Mouse (Mus musculus): ENCODE data around the gene Spats1.

Spats1 gene

DNA sequence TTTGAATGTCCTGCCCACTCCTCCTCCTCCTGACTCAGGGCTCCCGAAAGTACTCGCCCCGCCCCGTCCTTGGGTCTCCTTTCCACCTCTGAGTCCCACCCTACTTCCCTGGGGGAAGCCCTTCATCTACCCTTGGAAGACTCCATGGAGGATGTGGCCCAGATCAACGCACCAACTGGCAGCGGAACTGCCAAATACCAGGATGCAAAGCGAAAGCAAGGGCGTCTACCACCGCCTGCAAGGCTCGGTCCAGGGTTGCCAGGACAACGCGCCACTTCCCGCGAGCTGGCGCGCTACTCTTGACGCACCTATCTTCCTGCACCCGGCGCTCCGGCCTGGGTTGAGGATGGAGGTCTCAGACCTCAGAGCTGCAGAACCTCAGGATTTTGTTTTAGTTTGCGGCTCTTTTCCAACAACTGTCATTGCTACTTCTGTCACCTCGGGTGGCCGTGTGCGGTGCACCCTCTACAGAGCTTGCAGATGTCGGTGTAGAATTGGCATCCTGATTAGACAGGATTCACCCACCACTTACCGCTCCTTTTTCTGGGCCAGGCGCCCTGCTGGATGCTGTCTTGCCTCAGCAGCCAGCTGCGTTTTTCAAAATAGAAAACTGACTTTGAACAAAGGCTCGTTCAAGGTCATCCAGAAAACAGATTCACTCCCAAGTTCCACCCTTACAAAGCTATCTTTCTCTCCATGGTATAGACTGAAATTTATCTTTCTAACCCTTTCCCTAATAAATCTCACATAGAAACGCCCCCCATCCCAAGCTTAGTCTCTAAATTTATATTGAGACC is at the start of gene Spats1:
Gene Spats1 (minus strand): TSS at position 747 of the 797 bp plus-strand sequence.
- peak; percentile 61 to 81 for DNase-seq (ENCODE audit: inconsistent age in 2 of 2, low spot score in 1 of 2)

DNA sequence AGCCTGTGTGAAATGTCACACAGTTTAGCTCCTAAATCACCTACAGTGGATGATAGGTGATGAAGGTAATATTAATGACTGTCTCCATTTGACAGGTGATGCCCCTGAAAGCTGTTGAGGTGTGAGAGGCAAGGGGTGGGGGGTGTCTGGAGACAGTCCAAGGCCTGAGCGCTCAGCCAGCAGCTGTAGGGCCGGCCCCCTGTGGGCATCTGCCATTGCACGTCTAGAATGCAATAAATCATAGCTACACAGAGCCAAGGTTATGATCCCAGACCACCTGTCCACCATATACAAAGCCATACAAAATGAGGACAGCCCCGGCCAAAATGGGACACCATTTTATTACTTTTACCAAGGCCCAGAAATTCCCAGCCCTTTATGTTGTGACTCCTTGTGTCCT is 49.7 kb upstream of the Spats1 start:
- DNase-seq (ENCODE audit: inconsistent age in 2 of 2, low spot score in 1 of 2), result no peak

- no peak for DNase-seq (ENCODE audit: inconsistent age in 2 of 2, low spot score in 1 of 2)
Observed at GRCm38 (mm10) chr17:45523263-45523662, 48.0 kb upstream of the Spats1 start, which contains the start of gene Tcte1. TSS of gene Tcte1 (plus strand) at chr17:45523434.

GRCm38 (mm10) chr17:45520136-45520535 is 44.9 kb upstream of the Spats1 start:
- no peak for DNase-seq (ENCODE audit: inconsistent age in 2 of 2, low spot score in 1 of 2)

DNA sequence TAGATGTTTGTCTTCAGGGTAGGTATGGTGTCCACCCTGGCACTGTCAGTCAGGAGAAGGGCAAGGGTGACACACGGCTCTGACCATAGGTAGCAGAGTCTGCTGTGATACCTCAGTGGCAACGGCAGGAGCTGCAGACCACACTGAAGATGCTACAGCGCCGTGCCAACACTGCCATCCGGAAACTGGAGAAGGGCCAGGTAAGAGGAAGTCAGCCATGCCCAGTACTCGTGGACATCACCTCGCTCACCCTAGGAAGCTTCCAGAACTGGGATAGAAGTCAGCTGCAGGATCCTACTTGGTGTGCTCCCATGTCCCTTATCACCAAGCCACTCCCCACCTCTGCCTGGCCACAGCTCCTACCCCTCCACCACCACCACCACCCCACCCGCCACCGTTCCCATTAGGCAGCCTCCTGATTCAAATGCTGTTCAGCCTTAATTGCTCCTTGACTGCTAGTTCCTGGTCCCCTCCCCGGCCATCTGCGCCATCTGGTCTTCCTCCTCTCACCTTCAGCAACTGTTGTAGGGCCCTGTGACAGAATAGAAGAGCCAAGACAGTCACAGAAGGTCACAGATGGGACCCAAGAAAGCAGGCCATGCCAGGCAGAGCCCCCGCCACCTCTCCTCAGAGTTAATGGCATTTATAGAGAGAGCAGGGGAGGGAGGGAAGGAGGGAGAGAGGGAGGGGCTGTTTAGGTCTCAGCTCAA is 43.7 kb upstream of the Spats1 start:
- DNase-seq (ENCODE audit: inconsistent age in 2 of 2, low spot score in 1 of 2), result no peak

GRCm38 (mm10) chr17:45517549-45518215 is 42.5 kb upstream of the Spats1 start:
- no peak for DNase-seq (ENCODE audit: inconsistent age in 2 of 2, low spot score in 1 of 2)

GRCm38 (mm10) chr17:45517135-45517534 is 41.9 kb upstream of the Spats1 start:
- DNase-seq (ENCODE audit: inconsistent age in 2 of 2, low spot score in 1 of 2), result no peak

GRCm38 (mm10) chr17:45516488-45516887 is 41.3 kb upstream of the Spats1 start:
- peak; percentile 65 to 92 for DNase-seq (ENCODE audit: inconsistent age in 2 of 2, low spot score in 1 of 2)

DNA sequence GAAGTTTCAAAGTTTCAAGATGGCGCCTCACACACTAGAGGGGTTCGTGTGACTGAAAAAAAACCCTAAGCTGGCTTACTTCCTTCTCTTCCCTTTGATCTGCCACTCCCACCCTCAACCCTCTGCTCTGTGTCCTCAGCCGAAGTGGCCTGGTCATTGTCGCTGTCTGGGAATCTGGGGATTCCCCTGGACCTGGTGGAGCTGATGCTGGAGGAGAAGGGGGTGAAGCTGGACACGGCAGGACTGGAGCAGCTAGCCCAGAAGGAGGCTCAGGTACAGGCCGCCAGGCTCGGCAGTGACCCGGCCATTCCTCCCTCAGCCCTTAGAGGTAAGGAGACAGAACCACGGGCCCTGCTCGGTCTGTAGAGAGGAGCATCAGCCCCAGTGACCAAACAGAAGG is 40.6 kb upstream of the Spats1 start:
- no peak for DNase-seq (ENCODE audit: inconsistent age in 2 of 2, low spot score in 1 of 2)

GRCm38 (mm10) chr17:45515204-45515726 is 40.0 kb upstream of the Spats1 start:
- no peak for DNase-seq (ENCODE audit: inconsistent age in 2 of 2, low spot score in 1 of 2)

DNA sequence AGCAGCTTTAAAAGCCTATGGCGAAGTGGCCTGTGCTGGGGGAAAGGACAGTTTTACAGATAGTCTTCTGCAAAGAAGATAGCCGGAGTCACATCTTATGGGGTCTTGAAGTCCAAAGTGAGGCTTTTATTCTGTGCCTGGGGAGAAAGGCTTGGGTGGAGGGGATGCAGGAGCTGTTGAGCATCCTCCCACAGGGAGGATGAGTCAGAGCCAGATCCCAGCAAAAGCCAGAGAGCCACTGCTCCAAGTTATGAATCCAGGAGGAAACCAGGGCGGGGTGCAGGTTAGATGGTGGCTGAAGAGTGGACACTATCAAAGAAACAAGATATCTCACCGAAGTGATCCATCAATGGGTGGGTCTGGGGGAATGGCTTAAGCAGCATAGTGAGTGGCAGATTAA is 36.5 kb upstream of the Spats1 start:
- DNase-seq (ENCODE audit: inconsistent age in 2 of 2, low spot score in 1 of 2), result no peak

- no peak for DNase-seq (ENCODE audit: inconsistent age in 2 of 2, low spot score in 1 of 2)
Observed at GRCm38 (mm10) chr17:45510871-45511270, 35.7 kb upstream of the Spats1 start.

DNA sequence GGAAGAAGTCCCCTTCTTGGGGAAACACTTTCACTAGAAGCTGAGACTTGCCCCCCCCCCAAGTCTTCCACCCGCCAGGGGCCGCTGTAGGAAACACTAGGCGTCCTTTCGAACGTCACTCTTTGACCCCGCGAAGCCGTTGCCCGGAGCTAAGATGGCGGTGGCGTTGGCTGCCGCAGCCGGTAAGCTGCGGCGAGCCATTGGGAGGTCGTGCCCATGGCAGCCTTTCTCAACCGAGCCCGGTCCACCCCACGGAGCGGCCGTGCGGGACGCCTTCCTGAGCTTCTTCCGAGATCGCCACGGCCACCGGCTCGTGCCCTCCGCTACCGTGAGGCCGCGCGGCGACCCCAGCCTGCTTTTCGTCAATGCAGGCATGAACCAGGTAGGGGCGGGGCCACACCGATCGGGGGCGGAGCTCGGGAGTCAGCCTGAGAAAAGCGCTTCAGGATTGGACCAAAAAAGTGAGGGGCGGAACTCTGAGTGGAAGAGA is 31.5 kb upstream of the Spats1 start, which contains the start of gene Aars2:
Gene Aars2 (plus strand): TSS at position 142 of the 490 bp plus-strand sequence.
- peak; percentile 93 to 98 for DNase-seq (ENCODE audit: inconsistent age in 2 of 2, low spot score in 1 of 2)

GRCm38 (mm10) chr17:45505941-45506465 is 30.8 kb upstream of the Spats1 start:
- DNase-seq (ENCODE audit: inconsistent age in 2 of 2, low spot score in 1 of 2), result peak; percentile 34 to 60

DNA sequence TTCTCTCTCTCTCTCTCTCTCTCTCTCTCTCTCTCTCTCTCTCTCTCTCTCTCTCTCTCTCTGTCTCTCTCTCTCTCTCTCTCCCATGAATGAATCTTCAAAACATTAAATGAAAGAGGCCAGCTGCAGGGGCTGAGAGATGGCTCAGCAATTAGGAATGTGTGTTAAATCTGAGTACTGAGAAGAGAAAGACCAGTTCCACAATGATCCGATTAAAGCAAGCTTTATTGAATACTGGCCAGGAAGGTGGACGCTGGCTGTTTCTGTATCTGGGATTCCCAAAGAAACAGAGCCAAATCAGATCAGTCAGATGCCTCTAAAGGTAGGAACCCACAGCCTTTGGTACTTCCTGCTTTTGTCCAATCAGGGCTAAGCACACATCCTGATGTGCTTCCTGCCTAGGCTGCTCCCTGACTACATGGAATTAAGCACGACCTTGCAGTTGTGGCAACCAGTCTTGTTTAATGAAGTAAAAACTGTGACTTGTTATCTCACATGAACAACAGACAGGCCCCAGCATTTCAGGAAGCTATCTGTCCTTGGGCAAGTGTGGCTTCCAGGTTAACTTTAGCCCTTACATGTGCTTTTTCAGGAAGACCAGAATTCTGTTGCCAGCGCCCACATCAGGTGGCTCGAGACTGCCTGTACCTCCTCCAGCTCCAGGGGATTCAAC is 28.2 kb upstream of the Spats1 start:
- no peak for DNase-seq (ENCODE audit: inconsistent age in 2 of 2, low spot score in 1 of 2)

GRCm38 (mm10) chr17:45502324-45502723 is 27.1 kb upstream of the Spats1 start:
- no peak for DNase-seq (ENCODE audit: inconsistent age in 2 of 2, low spot score in 1 of 2)

GRCm38 (mm10) chr17:45500981-45501380 is 25.8 kb upstream of the Spats1 start:
- DNase-seq (ENCODE audit: inconsistent age in 2 of 2, low spot score in 1 of 2), result peak in 1 of 2 experiments; percentile 58

DNA sequence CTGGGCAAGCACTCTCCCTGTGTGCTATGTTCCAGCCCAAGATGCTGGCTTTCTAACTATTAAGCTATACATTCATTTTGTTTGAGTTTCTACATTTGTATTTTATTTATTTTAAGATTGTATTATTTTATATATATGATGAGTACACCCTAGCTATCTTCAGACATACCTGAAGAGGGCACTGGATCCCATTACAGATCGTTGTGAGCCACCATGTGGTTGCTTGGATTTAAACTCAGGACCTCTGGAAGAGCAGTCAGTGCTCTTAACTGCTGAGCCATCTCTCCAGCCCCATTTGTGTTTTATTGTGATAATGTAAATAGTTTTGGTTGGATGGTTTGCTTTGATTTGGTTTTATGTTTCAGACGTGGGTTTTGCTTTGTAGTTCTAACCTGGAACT is 24.3 kb upstream of the Spats1 start:
- DNase-seq (ENCODE audit: inconsistent age in 2 of 2, low spot score in 1 of 2), result no peak

DNA sequence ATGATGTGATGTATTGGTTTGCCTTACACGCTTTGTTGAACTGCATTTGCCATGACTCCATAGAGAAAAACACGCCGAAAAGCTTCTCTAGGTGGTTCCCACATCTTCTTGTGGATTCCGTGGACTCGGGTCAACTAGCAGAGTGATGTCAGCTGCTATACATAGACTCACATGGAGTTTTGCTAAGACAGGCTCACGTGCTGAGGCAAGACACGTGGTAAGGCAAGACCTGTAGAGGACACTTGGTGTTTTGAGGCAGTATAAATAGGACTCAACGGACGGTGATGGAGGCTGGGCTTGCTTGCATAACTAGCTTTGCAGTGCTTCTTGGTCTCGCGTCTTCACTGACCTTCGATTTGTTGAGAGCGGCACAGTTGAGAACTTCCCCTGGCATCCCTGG is 23.2 kb upstream of the Spats1 start:
- DNase-seq (ENCODE audit: inconsistent age in 2 of 2, low spot score in 1 of 2), result no peak

DNA sequence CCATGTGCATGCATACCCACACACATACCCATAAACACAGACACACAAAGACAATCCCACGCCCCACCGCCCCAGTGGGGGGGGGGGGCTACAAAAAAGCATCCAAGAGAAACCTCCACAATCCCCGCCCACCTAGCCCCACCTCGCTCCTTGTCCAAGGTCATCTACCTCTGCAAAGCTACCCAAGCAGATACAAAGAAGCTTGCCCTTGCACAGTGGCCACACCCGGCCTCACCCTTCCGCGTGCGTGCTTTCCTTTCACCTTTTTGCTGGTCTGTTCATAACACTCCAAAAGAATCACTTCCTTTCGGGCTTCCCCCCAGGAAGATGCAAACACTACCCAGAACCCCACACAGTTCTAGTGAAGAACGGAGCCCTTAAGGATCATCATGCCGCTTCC is 20.2 kb upstream of the Spats1 start:
- DNase-seq (ENCODE audit: inconsistent age in 2 of 2, low spot score in 1 of 2), result no peak

Data from adrenal gland, adult (tissue).